Mouse (Mus musculus) spleen, adult 2 months (tissue): ENCODE data around the gene Wfdc3.

Experiments
- CTCF ChIP-seq: fragments of 200-500 bp; IDR thresholded peaks from 2 replicates; pipeline ENCODE4 v1.5.1; 2011; ENCODE audit warnings: mild to moderate bottlenecking, inconsistent platforms; ENCODE audit not compliant: insufficient read depth, insufficient read length, insufficient replicate concordance; ENCODE audit errors: extremely low read depth
- POLR2A ChIP-seq: fragments of 200-500 bp; IDR thresholded peaks from 2 replicates; pipeline ENCODE4 v1.6.1; 2011; ENCODE audit warnings: low read depth, low read length, inconsistent platforms

GRCm38 (mm10) chr2:164770279-164770678, 24.5 kb upstream of the Wfdc3 start:
- TF ChIP-seq POLR2A (no peak), CTCF (no peak)
